Mouse (Mus musculus) adrenal gland, postnatal 14 days (tissue): ENCODE data around the gene Fgd2. TPM values are rescaled to one million over a fixed set of nuclear protein-coding genes. Genes with fewer than 3 reads are reported as not detected.

Source experiments
- DNase-seq: peaks from one replicate; pipeline ENCODE4 v3.0.0; 2021; ENCODE audit warnings: mixed read lengths
- total RNA-seq: library from RNA; stranded (reverse); gene quantifications from 2 replicates; pipeline ENCODE4 v1.2.3, GENCODE M21; 2021

Fgd2 gene
- total RNA-seq, 1 experiment from 2014 or later = 2.2 TPM

- DNase-seq = peak; percentile 95
These were observed 37.0 kb downstream of the Fgd2 start for GRCm38 (mm10) chr17:29397480-29398433.

- no peak for DNase-seq
These were observed 37.8 kb downstream of the Fgd2 start for GRCm38 (mm10) chr17:29398434-29399026.

GRCm38 (mm10) chr17:29399241-29399910, 38.7 kb downstream of the Fgd2 start:
- no peak for DNase-seq

- DNase-seq = no peak
These were observed 39.3 kb downstream of the Fgd2 start for GRCm38 (mm10) chr17:29400044-29400443.

- no peak for DNase-seq
These were observed 41.1 kb downstream of the Fgd2 start for GRCm38 (mm10) chr17:29401741-29402268.

GRCm38 (mm10) chr17:29403179-29403578, 42.5 kb downstream of the Fgd2 start:
- no peak for DNase-seq

GRCm38 (mm10) chr17:29405501-29405900, 44.8 kb downstream of the Fgd2 start:
- DNase-seq = no peak

- DNase-seq = no peak
These were observed 45.4 kb downstream of the Fgd2 start for GRCm38 (mm10) chr17:29406077-29406476.

- DNase-seq = no peak
These were observed 46.7 kb downstream of the Fgd2 start for GRCm38 (mm10) chr17:29407405-29407804.

- DNase-seq = no peak
These were observed 47.6 kb downstream of the Fgd2 start for GRCm38 (mm10) chr17:29408364-29408763.

- no peak for DNase-seq
These were observed 49.2 kb downstream of the Fgd2 start for GRCm38 (mm10) chr17:29409800-29410343.

- peak; percentile 73 for DNase-seq
These were observed 51.2 kb downstream of the Fgd2 start for GRCm38 (mm10) chr17:29411821-29412425.

- no peak for DNase-seq
These were observed 53.9 kb downstream of the Fgd2 start for GRCm38 (mm10) chr17:29414566-29414965.

GRCm38 (mm10) chr17:29415761-29416662, 55.3 kb downstream of the Fgd2 start:
- peak; percentile 85 for DNase-seq

GRCm38 (mm10) chr17:29416757-29417156, 56.0 kb downstream of the Fgd2 start:
- no peak for DNase-seq

- peak; percentile 35 for DNase-seq
These were observed 58.2 kb downstream of the Fgd2 start for GRCm38 (mm10) chr17:29418758-29419380.

- peak; percentile 41 for DNase-seq
These were observed 59.4 kb downstream of the Fgd2 start for GRCm38 (mm10) chr17:29419976-29420739.

- DNase-seq = no peak
These were observed 60.6 kb downstream of the Fgd2 start for GRCm38 (mm10) chr17:29421319-29421718.

GRCm38 (mm10) chr17:29422337-29422736, 61.6 kb downstream of the Fgd2 start:
- DNase-seq = no peak
